Mouse (Mus musculus): ENCODE results near the gene Mta3. TPM values are rescaled to one million over a fixed set of nuclear protein-coding genes. Genes with fewer than 3 reads are reported as not detected.

Gene Mta3
- polyA plus RNA-seq, 1 experiment from 2014 or later: 30.0 TPM

GRCm38 (mm10) chr17:83721157-83721556, 15.2 kb downstream of the Mta3 start:
- DNase-seq: no peak
- WGBS: 93% methylated on average over 10 of the region's 10 CpGs
- Histone ChIP-seq H3K36me3 (ENCODE audit: control insufficient read depth, insufficient read depth, low read length) (peaks cover 5% of the 10 kb centered on the region), H3K4me1 (ENCODE audit: control insufficient read depth, insufficient read depth, low read length) (no peaks in the 10 kb centered on the region), H3K4me3 (replicated peaks; ENCODE audit: low read depth, low read length) (no peak overlapping the region), H3K9me3 (ENCODE audit: control insufficient read depth, low read length) (no peaks in the 10 kb centered on the region), H3K4me2 (ENCODE audit: low read length) (no peak overlapping the region), H3K27me3 (ENCODE audit: control insufficient read depth, insufficient read depth, low read length) (no peaks in the 10 kb centered on the region), H3K9ac (replicated peaks; ENCODE audit: low read length) (no peak overlapping the region), H3K27ac (replicated peaks; ENCODE audit: low read depth, low read length) (no peak overlapping the region)
- ATAC-seq (ENCODE audit: low FRiP score, low TSS enrichment): no peak

- 67% methylated on average over 9 of the region's 9 CpGs for WGBS
- no peak overlapping the region for H3K9ac ChIP-seq (replicated peaks; ENCODE audit: low read length)
- no peak for ATAC-seq (ENCODE audit: low FRiP score, low TSS enrichment)
These were observed 17.1 kb downstream of the Mta3 start for GRCm38 (mm10) chr17:83723064-83723463.

DNA sequence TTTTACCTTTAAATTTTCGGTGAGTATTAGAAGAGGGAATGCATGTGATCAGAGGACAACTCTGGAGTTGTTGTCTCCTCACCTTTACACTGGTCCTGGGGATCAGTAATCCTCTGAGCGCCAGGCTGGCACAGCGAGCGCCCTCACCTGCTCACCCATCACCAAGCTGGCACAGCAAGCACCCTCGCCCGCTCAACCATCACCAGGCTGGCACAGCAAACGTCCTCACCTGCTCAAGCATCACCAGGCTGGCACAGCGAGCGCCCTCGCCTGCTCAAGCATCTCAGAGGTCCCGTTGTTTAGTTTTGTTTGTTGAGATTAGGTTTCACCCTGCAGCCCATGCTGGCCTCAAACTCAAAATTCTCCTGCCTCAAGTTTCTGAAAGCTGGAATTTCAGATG, 20.5 kb downstream of the Mta3 start:
- no peaks in the 10 kb centered on the region for H3K9me3 ChIP-seq (ENCODE audit: control insufficient read depth, low read length)
- no peak for ATAC-seq (ENCODE audit: low FRiP score, low TSS enrichment)
- 93% methylated on average over 11 of the region's 11 CpGs for WGBS
- H3K4me3 ChIP-seq (replicated peaks; ENCODE audit: low read depth, low read length): no peak overlapping the region
- no peak overlapping the region for H3K27ac ChIP-seq (replicated peaks; ENCODE audit: low read depth, low read length)
- no peak overlapping the region for H3K4me2 ChIP-seq (ENCODE audit: low read length)
- no peaks in the 10 kb centered on the region for H3K27me3 ChIP-seq (ENCODE audit: control insufficient read depth, insufficient read depth, low read length)
- no peak for DNase-seq
- H3K9ac ChIP-seq (replicated peaks; ENCODE audit: low read length): no peak overlapping the region
- no peaks in the 10 kb centered on the region for H3K4me1 ChIP-seq (ENCODE audit: control insufficient read depth, insufficient read depth, low read length)
- H3K36me3 ChIP-seq (ENCODE audit: control insufficient read depth, insufficient read depth, low read length): no peaks in the 10 kb centered on the region

More at GRCm38 (mm10) chr17:83723064-83723463, 17.1 kb downstream of the Mta3 start:
- no peaks in the 10 kb centered on the region for H3K4me1 ChIP-seq (ENCODE audit: control insufficient read depth, insufficient read depth, low read length)
- H3K4me3 ChIP-seq (replicated peaks; ENCODE audit: low read depth, low read length): no peak overlapping the region
- no peak for DNase-seq
- H3K27me3 ChIP-seq (ENCODE audit: control insufficient read depth, insufficient read depth, low read length): no peaks in the 10 kb centered on the region
- no peak overlapping the region for H3K4me2 ChIP-seq (ENCODE audit: low read length)
- no peak overlapping the region for H3K27ac ChIP-seq (replicated peaks; ENCODE audit: low read depth, low read length)
- H3K9me3 ChIP-seq (ENCODE audit: control insufficient read depth, low read length): no peaks in the 10 kb centered on the region
- no peaks in the 10 kb centered on the region for H3K36me3 ChIP-seq (ENCODE audit: control insufficient read depth, insufficient read depth, low read length)

DNA sequence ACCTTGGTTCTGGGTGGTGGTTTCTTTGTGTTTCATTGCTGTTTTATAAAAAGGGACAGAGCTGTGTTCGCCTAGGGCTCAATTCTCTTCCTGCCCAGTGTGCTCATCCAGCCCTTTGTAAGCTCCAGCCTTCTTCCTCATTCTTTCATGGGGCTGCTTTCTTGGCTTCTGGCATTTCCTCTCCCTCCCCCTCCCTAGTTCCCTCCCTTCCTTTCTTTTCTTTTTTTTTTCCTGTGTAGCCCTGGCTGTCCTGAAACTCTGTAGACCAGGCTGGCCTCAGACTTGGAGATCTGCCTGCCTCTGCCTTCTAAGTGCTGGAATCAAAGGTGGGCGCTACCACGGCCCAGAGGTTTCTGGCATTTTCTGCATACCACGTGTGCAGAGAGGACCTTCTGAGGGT, 21.7 kb downstream of the Mta3 start:
- Histone ChIP-seq H3K9ac (replicated peaks; ENCODE audit: low read length) (no peak overlapping the region), H3K4me1 (ENCODE audit: control insufficient read depth, insufficient read depth, low read length) (no peaks in the 10 kb centered on the region), H3K27ac (replicated peaks; ENCODE audit: low read depth, low read length) (no peak overlapping the region), H3K36me3 (ENCODE audit: control insufficient read depth, insufficient read depth, low read length) (no peaks in the 10 kb centered on the region), H3K4me3 (replicated peaks; ENCODE audit: low read depth, low read length) (no peak overlapping the region), H3K27me3 (ENCODE audit: control insufficient read depth, insufficient read depth, low read length) (no peaks in the 10 kb centered on the region), H3K4me2 (ENCODE audit: low read length) (no peak overlapping the region), H3K9me3 (ENCODE audit: control insufficient read depth, low read length) (no peaks in the 10 kb centered on the region)
- WGBS: 82% methylated on average over 4 of the region's 4 CpGs
- DNase-seq: no peak
- no peak for ATAC-seq (ENCODE audit: low FRiP score, low TSS enrichment)

DNA sequence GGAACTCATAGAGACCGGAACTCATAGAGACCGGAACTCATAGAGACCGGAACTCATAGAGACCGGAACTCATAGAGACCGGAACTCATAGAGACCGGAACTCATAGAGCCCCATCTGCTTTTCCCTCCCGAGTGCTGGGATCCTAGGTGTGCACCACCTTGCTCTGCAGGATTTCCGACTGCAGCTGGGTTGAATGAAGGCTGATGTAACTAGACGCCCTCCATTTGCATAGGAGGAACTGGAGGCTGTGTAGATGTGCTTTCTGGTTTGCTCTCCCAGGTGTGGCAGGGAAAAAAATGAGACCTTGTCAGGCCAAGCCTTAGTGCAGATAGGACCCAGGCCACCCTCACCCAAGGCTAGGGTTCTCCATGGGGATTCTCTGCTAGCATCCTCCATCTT, 23.1 kb downstream of the Mta3 start:
- Histone ChIP-seq H3K4me1 (ENCODE audit: control insufficient read depth, insufficient read depth, low read length) (no peaks in the 10 kb centered on the region), H3K4me3 (replicated peaks; ENCODE audit: low read depth, low read length) (no peak overlapping the region), H3K27ac (replicated peaks; ENCODE audit: low read depth, low read length) (no peak overlapping the region), H3K36me3 (ENCODE audit: control insufficient read depth, insufficient read depth, low read length) (no peaks in the 10 kb centered on the region), H3K9ac (replicated peaks; ENCODE audit: low read length) (no peak overlapping the region), H3K4me2 (ENCODE audit: low read length) (no peak overlapping the region), H3K9me3 (ENCODE audit: control insufficient read depth, low read length) (no peaks in the 10 kb centered on the region), H3K27me3 (ENCODE audit: control insufficient read depth, insufficient read depth, low read length) (no peaks in the 10 kb centered on the region)
- DNase-seq: no peak
- ATAC-seq (ENCODE audit: low FRiP score, low TSS enrichment): no peak
- WGBS: 96% methylated on average over 9 of the region's 9 CpGs

DNA sequence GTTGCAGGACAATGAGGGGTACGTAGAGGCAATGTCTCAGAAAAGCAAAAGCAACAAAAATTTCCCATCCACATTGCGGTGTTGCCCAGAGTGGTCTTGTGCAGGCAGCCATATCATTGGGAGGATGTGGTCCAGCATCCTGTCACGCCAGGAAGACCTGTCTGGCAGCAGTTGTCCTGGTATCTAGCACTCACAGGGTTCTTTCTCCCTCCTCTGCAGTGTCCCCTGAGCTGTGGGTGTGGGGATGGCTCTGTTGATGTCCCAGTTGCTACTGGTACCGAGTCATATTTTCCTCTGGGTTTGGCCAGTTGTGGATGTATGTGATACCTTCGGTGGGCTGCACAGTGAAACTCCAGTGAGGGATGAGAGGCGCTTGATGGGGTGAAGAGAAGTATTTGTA, 24.2 kb downstream of the Mta3 start:
- no peaks in the 10 kb centered on the region for H3K9me3 ChIP-seq (ENCODE audit: control insufficient read depth, low read length)
- ATAC-seq (ENCODE audit: low FRiP score, low TSS enrichment): no peak
- H3K36me3 ChIP-seq (ENCODE audit: control insufficient read depth, insufficient read depth, low read length): no peaks in the 10 kb centered on the region
- H3K4me3 ChIP-seq (replicated peaks; ENCODE audit: low read depth, low read length): no peak overlapping the region
- no peak overlapping the region for H3K27ac ChIP-seq (replicated peaks; ENCODE audit: low read depth, low read length)
- 95% methylated on average over 6 of the region's 6 CpGs for WGBS
- no peak overlapping the region for H3K4me2 ChIP-seq (ENCODE audit: low read length)
- no peak for DNase-seq
- H3K27me3 ChIP-seq (ENCODE audit: control insufficient read depth, insufficient read depth, low read length): no peaks in the 10 kb centered on the region
- no peak overlapping the region for H3K9ac ChIP-seq (replicated peaks; ENCODE audit: low read length)
- no peaks in the 10 kb centered on the region for H3K4me1 ChIP-seq (ENCODE audit: control insufficient read depth, insufficient read depth, low read length)

GRCm38 (mm10) chr17:83732166-83732629, 26.2 kb downstream of the Mta3 start:
- H3K4me3 ChIP-seq (replicated peaks; ENCODE audit: low read depth, low read length): no peak overlapping the region
- H3K27me3 ChIP-seq (ENCODE audit: control insufficient read depth, insufficient read depth, low read length): no peaks in the 10 kb centered on the region
- no peak overlapping the region for H3K9ac ChIP-seq (replicated peaks; ENCODE audit: low read length)
- no peaks in the 10 kb centered on the region for H3K4me1 ChIP-seq (ENCODE audit: control insufficient read depth, insufficient read depth, low read length)
- no peak for DNase-seq
- H3K36me3 ChIP-seq (ENCODE audit: control insufficient read depth, insufficient read depth, low read length): no peaks in the 10 kb centered on the region
- H3K9me3 ChIP-seq (ENCODE audit: control insufficient read depth, low read length): no peaks in the 10 kb centered on the region
- no peak overlapping the region for H3K4me2 ChIP-seq (ENCODE audit: low read length)
- 73% methylated on average over 10 of the region's 10 CpGs for WGBS
- ATAC-seq (ENCODE audit: low FRiP score, low TSS enrichment): no peak
- H3K27ac ChIP-seq (replicated peaks; ENCODE audit: low read depth, low read length): no peak overlapping the region

DNA sequence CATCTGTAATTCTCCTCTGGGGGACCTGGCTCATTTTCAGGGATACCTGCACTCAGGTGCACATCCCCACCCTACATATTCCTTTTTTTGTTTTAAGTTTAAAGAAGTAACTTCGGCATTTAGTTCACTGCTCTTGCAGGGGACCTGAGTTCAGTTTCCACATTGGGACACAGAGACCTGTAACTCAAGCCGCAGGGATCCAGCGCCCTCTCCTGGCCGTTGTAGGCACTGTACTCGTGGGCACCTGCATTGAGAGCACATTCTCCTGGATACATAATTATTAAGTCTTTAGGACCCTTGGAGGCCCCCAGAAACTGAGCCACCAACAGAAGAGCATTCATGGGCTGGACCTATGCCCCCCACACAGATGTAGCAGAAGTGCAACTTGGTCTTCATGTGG, 26.8 kb downstream of the Mta3 start:
- H3K27me3 ChIP-seq (ENCODE audit: control insufficient read depth, insufficient read depth, low read length): no peaks in the 10 kb centered on the region
- no peak overlapping the region for H3K4me3 ChIP-seq (replicated peaks; ENCODE audit: low read depth, low read length)
- H3K9ac ChIP-seq (replicated peaks; ENCODE audit: low read length): no peak overlapping the region
- H3K36me3 ChIP-seq (ENCODE audit: control insufficient read depth, insufficient read depth, low read length): no peaks in the 10 kb centered on the region
- DNase-seq (peak; percentile 53), ATAC-seq (ENCODE audit: low FRiP score, low TSS enrichment) (no peak)
- H3K9me3 ChIP-seq (ENCODE audit: control insufficient read depth, low read length): no peaks in the 10 kb centered on the region
- no peak overlapping the region for H3K27ac ChIP-seq (replicated peaks; ENCODE audit: low read depth, low read length)
- 48% methylated on average over 5 of the region's 5 CpGs for WGBS
- H3K4me1 ChIP-seq (ENCODE audit: control insufficient read depth, insufficient read depth, low read length): no peaks in the 10 kb centered on the region
- no peak overlapping the region for H3K4me2 ChIP-seq (ENCODE audit: low read length)

GRCm38 (mm10) chr17:83736701-83737100, 30.7 kb downstream of the Mta3 start:
- H3K9me3 ChIP-seq (ENCODE audit: control insufficient read depth, low read length): no peaks in the 10 kb centered on the region
- no peaks in the 10 kb centered on the region for H3K4me1 ChIP-seq (ENCODE audit: control insufficient read depth, insufficient read depth, low read length)
- H3K36me3 ChIP-seq (ENCODE audit: control insufficient read depth, insufficient read depth, low read length): peaks cover 7% of the 10 kb centered on the region; the same call in 1 of the 2 replicates
- no peaks in the 10 kb centered on the region for H3K27me3 ChIP-seq (ENCODE audit: control insufficient read depth, insufficient read depth, low read length)
- ATAC-seq (ENCODE audit: low FRiP score, low TSS enrichment) (no peak), DNase-seq (no peak)
- no peak overlapping the region for H3K4me2 ChIP-seq (ENCODE audit: low read length)
- no peak overlapping the region for H3K9ac ChIP-seq (replicated peaks; ENCODE audit: low read length)
- H3K4me3 ChIP-seq (replicated peaks; ENCODE audit: low read depth, low read length): no peak overlapping the region
- 94% methylated on average over 9 of the region's 9 CpGs for WGBS
- no peak overlapping the region for H3K27ac ChIP-seq (replicated peaks; ENCODE audit: low read depth, low read length)
